Mouse (Mus musculus) duodenum, adult 2 months (tissue): ENCODE data around the gene Akirin1. TPM values are rescaled to one million over a fixed set of nuclear protein-coding genes. Genes with fewer than 3 reads are reported as not detected.

ENCODE experiments used
- polyA plus RNA-seq: library from polyadenylated mRNA; depleted of rRNA; stranded (reverse); fragments of >200 nt; gene quantifications from 2 replicates; pipeline ENCODE4 v1.2.3, GENCODE M21; 2012; ENCODE audit warnings: low replicate concordance; rRNA removed

Akirin1 gene
- 67.7 and 70.3 TPM in 2 replicates for polyA plus RNA-seq

DNA sequence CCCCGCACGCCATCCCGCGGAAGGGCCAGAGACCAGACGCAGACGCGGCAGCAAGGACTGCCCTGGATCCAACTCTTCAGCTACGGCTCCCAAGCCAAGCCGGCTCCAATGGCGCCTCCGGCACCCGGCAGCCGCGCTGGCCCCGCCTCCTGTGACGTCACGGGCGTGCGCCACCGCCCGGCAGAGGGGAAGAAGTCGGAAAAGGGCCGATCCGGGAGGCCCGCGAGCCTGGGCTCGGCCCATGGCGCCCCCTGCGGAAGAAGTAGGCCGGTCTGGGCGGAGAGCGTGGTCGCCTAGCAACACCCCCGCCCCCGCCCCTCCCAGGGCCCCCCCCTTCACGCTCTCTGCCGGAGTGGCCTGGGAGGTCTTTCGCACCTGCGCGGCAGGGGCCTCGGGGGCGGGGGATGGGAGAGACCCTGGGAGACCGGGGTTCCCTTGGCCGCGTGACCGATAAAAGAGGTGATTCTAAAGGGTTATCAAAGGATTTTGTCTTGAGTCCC lies at the start of gene Akirin1:
TSS of gene Akirin1 (minus strand) at position 194 of the 500 bp plus-strand sequence.

DNA sequence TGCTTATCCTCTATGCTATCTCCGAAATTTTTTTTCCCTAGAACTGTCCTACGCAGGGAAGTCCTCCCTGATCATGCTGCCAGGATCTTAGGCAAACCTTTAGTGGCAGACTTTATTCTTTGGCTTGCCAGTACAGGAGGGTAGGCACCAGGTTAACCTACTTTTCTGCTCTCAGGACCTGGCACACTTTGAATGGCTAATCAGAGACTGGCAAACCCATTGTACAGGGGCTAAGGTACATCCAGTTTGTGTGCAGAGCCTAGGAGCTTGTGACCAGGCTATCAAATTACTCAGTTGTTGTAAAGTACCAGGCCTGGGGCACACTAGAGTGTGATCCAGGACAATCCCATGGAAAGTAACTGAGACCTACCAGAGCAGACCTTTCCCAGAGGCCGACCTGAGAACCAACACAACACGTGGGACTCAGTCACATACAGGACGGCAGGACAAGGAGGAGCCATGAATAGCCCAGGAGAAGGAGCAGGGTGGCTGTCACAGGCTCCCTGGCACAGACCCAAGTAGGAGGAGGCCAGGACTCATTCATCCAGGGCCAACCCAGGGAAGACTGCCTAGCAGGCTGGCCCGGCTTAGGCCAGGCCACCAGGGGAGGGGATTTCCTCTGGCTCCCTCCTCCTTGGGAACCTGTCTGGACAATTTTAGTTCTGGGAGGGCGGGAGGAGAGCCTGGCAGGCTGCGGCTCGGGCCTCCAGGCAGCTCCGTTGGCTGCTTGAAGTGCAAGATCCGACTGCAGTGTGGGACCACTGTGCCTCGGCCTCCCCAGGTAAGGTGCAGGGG lies 37.2 kb upstream of the Akirin1 start, which contains the start of gene Rhbdl2:
TSS of gene Rhbdl2 (plus strand) at position 684 of the 795 bp plus-strand sequence.

DNA sequence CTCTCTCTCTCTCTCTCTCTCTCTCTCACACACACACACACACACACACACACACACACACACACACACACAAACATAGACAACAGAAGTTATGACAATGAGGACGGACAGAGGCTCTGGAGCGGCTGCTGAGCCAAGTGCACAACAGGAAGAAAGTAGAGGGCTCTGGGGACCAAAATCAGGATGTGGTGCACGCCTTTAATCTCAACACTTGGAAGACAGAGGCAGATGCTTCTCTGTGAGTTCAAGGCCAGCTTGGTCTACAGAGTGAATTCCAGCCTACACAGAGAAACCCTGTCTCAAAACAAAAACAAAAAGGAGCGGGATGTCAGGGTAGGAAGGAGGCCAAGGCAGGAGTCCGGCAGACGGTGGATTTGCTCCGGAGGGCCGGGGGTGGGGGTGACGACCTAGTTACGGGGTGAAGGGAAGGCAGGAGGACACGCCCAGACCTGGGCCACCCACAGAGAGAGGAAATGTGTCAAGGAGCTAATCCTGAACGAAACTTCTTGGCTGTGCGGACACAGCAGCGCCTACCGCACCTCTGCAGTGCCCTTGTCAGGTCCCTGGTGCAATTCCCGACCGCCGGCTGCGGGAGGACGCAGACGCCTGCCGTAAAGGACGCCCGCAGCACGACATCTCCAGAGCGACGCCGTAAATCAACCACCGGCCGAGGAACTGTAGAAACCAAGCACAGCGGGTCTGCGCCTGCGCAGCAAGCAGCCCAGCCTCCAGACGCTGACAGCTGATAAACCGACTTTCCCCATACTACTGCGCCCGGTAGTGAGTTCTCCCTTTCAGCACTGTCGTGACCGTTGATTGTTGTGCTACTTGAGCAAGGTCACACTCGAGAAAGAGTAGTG lies 32.3 kb downstream of the Akirin1 start, which contains the start of gene Ndufs5:
TSS of gene Ndufs5 (minus strand) at position 629 of the 860 bp plus-strand sequence.

Other genes starting within 250 kb of the Akirin1 start
- gene Macf1, start 66.0 kb downstream of the Akirin1 start, polyA plus RNA-seq = 15.2 and 20.2 TPM in 2 replicates
- gene Ndufs5, start 32.1 kb downstream of the Akirin1 start, polyA plus RNA-seq = 9.7 and 17.6 TPM in 2 replicates
- 3.1 and 5.9 TPM in 2 replicates for gene Rhbdl2, start 37.5 kb upstream of the Akirin1 start, polyA plus RNA-seq
- not detected in 2 replicates for gene 4933427I04Rik, start 109.3 kb upstream of the Akirin1 start, polyA plus RNA-seq
- 5.3 and 6.0 TPM in 2 replicates for gene Mycbp, start 154.5 kb upstream of the Akirin1 start, polyA plus RNA-seq
- gene Rragc, start 167.1 kb upstream of the Akirin1 start, polyA plus RNA-seq = 14.1 and 19.1 TPM in 2 replicates
- gene 4930535I16Rik, start 167.7 kb upstream of the Akirin1 start, polyA plus RNA-seq = 1.6 TPM in 1 of 2 replicates, not detected in the other